ENCODE assay signal across 15 mouse cellular contexts in the genomic region with DNA sequence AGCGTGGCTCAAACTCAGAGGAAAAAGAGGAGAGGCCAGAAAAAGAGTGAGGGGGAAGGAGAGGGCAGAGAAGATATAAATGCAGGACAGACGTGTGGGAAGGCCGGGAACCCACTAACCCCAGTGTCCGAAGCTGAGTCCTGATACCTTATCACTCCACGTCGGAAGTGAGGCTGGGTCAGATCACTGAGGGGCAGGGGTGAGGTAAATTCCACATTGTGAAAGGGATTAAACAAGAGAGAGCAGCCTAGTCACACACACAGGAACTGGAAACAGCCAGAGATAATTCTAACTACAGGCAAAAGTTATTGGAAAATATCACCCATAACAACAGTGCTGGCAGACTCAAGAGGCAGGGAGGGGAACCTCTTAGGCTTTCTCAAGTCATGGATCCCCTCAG.
"Had no signal": no experiment of that assay in that cellular context is flagged by ENCODE, and none has a peak within 500 bp of the region (broad histone marks: within the 10 kb centered on the region; RNA-seq: fewer than 3 reads in every experiment).

No protein-coding gene starts in this region.

- H3K4me3 ChIP-seq: limb, embryonic 15.5 days; midbrain, embryonic 12.5 days; neural tube, embryonic 13.5 days had no signal

- H3K9me3 ChIP-seq: limb, embryonic 15.5 days; midbrain, embryonic 12.5 days; neural tube, embryonic 13.5 days had no signal

- H3K4me2 ChIP-seq: limb, embryonic 15.5 days; lung, embryonic 14.5 days; midbrain, embryonic 12.5 days; neural tube, embryonic 13.5 days had no signal

- DNase-seq: kidney, postnatal 25 days; layer of hippocampus, adult 9-11 months; layer of hippocampus, postnatal 36 days; lung, embryonic 14.5 days; lung, postnatal 10 days; lung, postnatal 4 days; retina, postnatal 1 day; right cerebral cortex, postnatal 4 days; spleen, adult 18-20 months; thymus, adult 18-20 months; thymus, postnatal 14 days had no signal

- H3K27ac ChIP-seq: limb, embryonic 15.5 days; midbrain, embryonic 12.5 days; neural tube, embryonic 13.5 days had no signal

- H3K9ac ChIP-seq: limb, embryonic 15.5 days; lung, embryonic 14.5 days; midbrain, embryonic 12.5 days; neural tube, embryonic 13.5 days had no signal

- ATAC-seq: midbrain, embryonic 16.5 days had no signal

- H3K27me3 ChIP-seq: limb, embryonic 15.5 days; midbrain, embryonic 12.5 days; neural tube, embryonic 13.5 days had no signal
